Mouse (Mus musculus): ENCODE measurements around the gene Klf15. TPM values are rescaled to one million over a fixed set of nuclear protein-coding genes. Genes with fewer than 3 reads are reported as not detected.
A peak's percentile ranks its signal among the peaks of the same experiment; 100 is the strongest.

Klf15 gene
- total RNA-seq, 2 experiments from 2014 or later, result 54.4 to 64.4 TPM

GRCm38 (mm10) chr6:90501222-90501940 is 39.0 kb downstream of the Klf15 start:
- Histone ChIP-seq H3K27ac (no peak overlapping the region), H3K4me3 (no peak overlapping the region)
- no peak for TF ChIP-seq CTCF (IDR thresholded peaks at IDR 0.05)
- intact Hi-C loops (cut with DNase I), result no loop called here
- DNase-seq, result no peak

GRCm38 (mm10) chr6:90505906-90506305 is 43.5 kb downstream of the Klf15 start:
- peak; percentile 38 for DNase-seq
- TF ChIP-seq CTCF (IDR thresholded peaks at IDR 0.05), result no peak
- intact Hi-C loops (cut with DNase I), result loop anchor here (2.0 kb wide), 1 partner anchor 33 kb away; no protein-coding TSS in a partner anchor
- H3K4me3 ChIP-seq, result no peak overlapping the region
- H3K27ac ChIP-seq, result peak overlapping the region; percentile 91

GRCm38 (mm10) chr6:90506673-90507311 is 44.4 kb downstream of the Klf15 start:
- peak; percentile 90 for DNase-seq
- intact Hi-C loops (cut with DNase I), result loop anchor here (2.0 kb wide), 1 partner anchor 34 kb away; no protein-coding TSS in a partner anchor
- Histone ChIP-seq H3K27ac (peak overlapping the region; percentile 91), H3K4me3 (peak overlapping the region; percentile 6)
- TF ChIP-seq CTCF (IDR thresholded peaks at IDR 0.05), result no peak

- H3K27ac ChIP-seq, result peak overlapping the region; percentile 91
- intact Hi-C loops (cut with DNase I), result loop anchor here (2.0 kb wide), 1 partner anchor 35 kb away; no protein-coding TSS in a partner anchor
Observed at GRCm38 (mm10) chr6:90507443-90507842, 45.1 kb downstream of the Klf15 start.

GRCm38 (mm10) chr6:90508197-90508624 is 45.8 kb downstream of the Klf15 start:
- intact Hi-C loops (cut with DNase I), result loop anchor here (1.0 kb wide), 1 partner anchor 45 kb away; no protein-coding TSS in a partner anchor
- no peak for TF ChIP-seq CTCF (IDR thresholded peaks at IDR 0.05)
- H3K27ac ChIP-seq, result peak overlapping the region; percentile 91
- no peak overlapping the region for H3K4me3 ChIP-seq
- peak; percentile 84 for DNase-seq

More at GRCm38 (mm10) chr6:90507443-90507842, 45.1 kb downstream of the Klf15 start:
- H3K4me3 ChIP-seq, result peak overlapping the region; percentile 6
- TF ChIP-seq CTCF (IDR thresholded peaks at IDR 0.05), result no peak
- no peak for DNase-seq

- no peak for TF ChIP-seq CTCF (IDR thresholded peaks at IDR 0.05)
- peak; percentile 95 for DNase-seq
- intact Hi-C loops (cut with DNase I), result no loop called here
- H3K27ac ChIP-seq, result peak overlapping the region; percentile 91
- 0 out of 2 replicates have a peak overlapping the region, but pooled peaks have one; percentile 6 for H3K4me3 ChIP-seq
Observed at GRCm38 (mm10) chr6:90509085-90509484, 46.7 kb downstream of the Klf15 start.

- TF ChIP-seq CTCF (IDR thresholded peaks at IDR 0.05), result no peak
- no peak overlapping the region for H3K4me3 ChIP-seq
- intact Hi-C loops (cut with DNase I), result no loop called here
- DNase-seq, result no peak
- H3K27ac ChIP-seq, result no peak overlapping the region
Observed at GRCm38 (mm10) chr6:90512416-90512815, 50.0 kb downstream of the Klf15 start.

- DNase-seq, result no peak
- peak overlapping the region; percentile 89 for H3K27ac ChIP-seq
- intact Hi-C loops (cut with DNase I), result no loop called here
- TF ChIP-seq CTCF (IDR thresholded peaks at IDR 0.05), result no peak
- H3K4me3 ChIP-seq, result no peak overlapping the region
Observed at GRCm38 (mm10) chr6:90513074-90513856, 50.9 kb downstream of the Klf15 start.

- intact Hi-C loops (cut with DNase I), result no loop called here
- TF ChIP-seq CTCF (IDR thresholded peaks at IDR 0.05), result no peak
- Histone ChIP-seq H3K27ac (peak overlapping the region; percentile 89), H3K4me3 (no peak overlapping the region)
- peak; percentile 53 for DNase-seq
Observed at GRCm38 (mm10) chr6:90514369-90514768, 52.0 kb downstream of the Klf15 start.

GRCm38 (mm10) chr6:90514883-90515405 is 52.6 kb downstream of the Klf15 start:
- Histone ChIP-seq H3K27ac (peak overlapping the region; percentile 89), H3K4me3 (no peak overlapping the region)
- peak; percentile 99 for TF ChIP-seq CTCF (IDR thresholded peaks at IDR 0.05)
- intact Hi-C loops (cut with DNase I), result loop anchor here (1.0 kb wide), 1 partner anchor 65 kb away; no protein-coding TSS in a partner anchor
- peak; percentile 95 for DNase-seq

- H3K4me3 ChIP-seq, result no peak overlapping the region
- no peak for TF ChIP-seq CTCF (IDR thresholded peaks at IDR 0.05)
- peak overlapping the region; percentile 24; the same call in 1 of the 2 replicates for H3K27ac ChIP-seq
- intact Hi-C loops (cut with DNase I), result no loop called here
- DNase-seq, result no peak
Observed at GRCm38 (mm10) chr6:90518892-90519291, 56.5 kb downstream of the Klf15 start.

GRCm38 (mm10) chr6:90519375-90519774 is 57.0 kb downstream of the Klf15 start:
- peak overlapping the region; percentile 24; the same call in 1 of the 2 replicates for H3K27ac ChIP-seq
- DNase-seq, result no peak
- intact Hi-C loops (cut with DNase I), result no loop called here
- no peak for TF ChIP-seq CTCF (IDR thresholded peaks at IDR 0.05)
- no peak overlapping the region for H3K4me3 ChIP-seq

Other genes with a start within 250 kb of the Klf15 start
- gene Vmn1r53, start 238.1 kb upstream of the Klf15 start, total RNA-seq (2021), result not detected
- not detected for gene Vmn1r54, start 216.3 kb upstream of the Klf15 start, total RNA-seq (2021)
- gene BC048671, start 161.4 kb upstream of the Klf15 start, total RNA-seq (2021), result not detected
- not detected for gene Chst13, start 137.4 kb upstream of the Klf15 start, total RNA-seq (2021)
- not detected for gene Uroc1, start 129.3 kb upstream of the Klf15 start, total RNA-seq (2021)
- gene Zxdc, start 93.1 kb upstream of the Klf15 start, total RNA-seq (2021), result 10 to 100 TPM; 15.5 to 15.9 TPM
- gene Cfap100, start 33.8 kb upstream of the Klf15 start, total RNA-seq (2021), result under 1 TPM; 0.11 to 0.13 TPM
- 1 to 10 TPM; 3.6 to 5.3 TPM for gene Aldh1l1, start 23.9 kb downstream of the Klf15 start, total RNA-seq (2021)
- gene Slc41a3, start 142.1 kb downstream of the Klf15 start, total RNA-seq (2021), result 100 to 1,000 TPM in 1 of 2 experiments, 10 to 100 TPM in 1; 75.0 to 118 TPM

Data from gastrocnemius, adult 2 months (tissue).